Mouse (Mus musculus): ENCODE data around the gene Svep1. TPM values are rescaled to one million over a fixed set of nuclear protein-coding genes. Genes with fewer than 3 reads are reported as not detected.

The Svep1 gene
- polyA plus RNA-seq, 1 experiment from 2014 or later, result 4.5 TPM

GRCm38 (mm10) chr4:58064721-58065120, 141.9 kb downstream of the Svep1 start:
- H3K36me3 ChIP-seq, result no peaks in the 10 kb centered on the region
- H3K27ac ChIP-seq, result no peak overlapping the region
- no peaks in the 10 kb centered on the region for H3K4me1 ChIP-seq
- no peak overlapping the region for H3K9ac ChIP-seq
- ATAC-seq (ENCODE audit: low FRiP score), result no peak
- H3K27me3 ChIP-seq, result no peaks in the 10 kb centered on the region
- H3K4me2 ChIP-seq (replicated peaks), result no peak overlapping the region
- H3K9me3 ChIP-seq (replicated peaks), result no peaks in the 10 kb centered on the region
- no peak overlapping the region for H3K4me3 ChIP-seq
- WGBS, result 78% methylated on average over 2 of the region's 2 CpGs

- WGBS, result 84% methylated on average over 1 of the region's 1 CpGs
- no peaks in the 10 kb centered on the region for H3K27me3 ChIP-seq
- no peak for ATAC-seq (ENCODE audit: low FRiP score)
- H3K9me3 ChIP-seq (replicated peaks), result no peaks in the 10 kb centered on the region
- no peak overlapping the region for H3K4me2 ChIP-seq (replicated peaks)
- H3K27ac ChIP-seq, result no peak overlapping the region
- H3K9ac ChIP-seq, result no peak overlapping the region
- H3K4me1 ChIP-seq, result no peaks in the 10 kb centered on the region
- H3K4me3 ChIP-seq, result no peak overlapping the region
- H3K36me3 ChIP-seq, result no peaks in the 10 kb centered on the region
Measured at GRCm38 (mm10) chr4:58062933-58063332, 143.7 kb downstream of the Svep1 start.

- H3K4me1 ChIP-seq, result no peaks in the 10 kb centered on the region
- no peak overlapping the region for H3K9ac ChIP-seq
- no peaks in the 10 kb centered on the region for H3K9me3 ChIP-seq (replicated peaks)
- no peak overlapping the region for H3K27ac ChIP-seq
- no peak overlapping the region for H3K4me3 ChIP-seq
- no peaks in the 10 kb centered on the region for H3K27me3 ChIP-seq
- no peaks in the 10 kb centered on the region for H3K36me3 ChIP-seq
- ATAC-seq (ENCODE audit: low FRiP score), result no peak
- no peak overlapping the region for H3K4me2 ChIP-seq (replicated peaks)
Measured at GRCm38 (mm10) chr4:58055653-58056052, 151.0 kb downstream of the Svep1 start.

GRCm38 (mm10) chr4:58054441-58054840, 152.2 kb downstream of the Svep1 start:
- Histone ChIP-seq H3K9ac (no peak overlapping the region), H3K4me3 (no peak overlapping the region), H3K27ac (no peak overlapping the region), H3K4me1 (no peaks in the 10 kb centered on the region), H3K36me3 (no peaks in the 10 kb centered on the region), H3K4me2 (replicated peaks) (no peak overlapping the region), H3K27me3 (no peaks in the 10 kb centered on the region), H3K9me3 (replicated peaks) (no peaks in the 10 kb centered on the region)
- ATAC-seq (ENCODE audit: low FRiP score), result no peak
- WGBS, result 69% methylated on average over 5 of the region's 5 CpGs

- Histone ChIP-seq H3K9ac (no peak overlapping the region), H3K27me3 (no peaks in the 10 kb centered on the region), H3K36me3 (no peaks in the 10 kb centered on the region), H3K4me2 (replicated peaks) (no peak overlapping the region), H3K27ac (no peak overlapping the region), H3K4me3 (no peak overlapping the region), H3K4me1 (no peaks in the 10 kb centered on the region), H3K9me3 (replicated peaks) (no peaks in the 10 kb centered on the region)
- no peak for ATAC-seq (ENCODE audit: low FRiP score)
- 87% methylated on average over 8 of the region's 8 CpGs for WGBS
Measured at GRCm38 (mm10) chr4:58050746-58051145, 155.9 kb downstream of the Svep1 start.

- Histone ChIP-seq H3K4me1 (no peaks in the 10 kb centered on the region), H3K9ac (no peak overlapping the region), H3K27me3 (no peaks in the 10 kb centered on the region), H3K4me2 (replicated peaks) (no peak overlapping the region), H3K27ac (no peak overlapping the region), H3K36me3 (no peaks in the 10 kb centered on the region), H3K4me3 (no peak overlapping the region), H3K9me3 (replicated peaks) (no peaks in the 10 kb centered on the region)
- no peak for ATAC-seq (ENCODE audit: low FRiP score)
- 84% methylated on average over 8 of the region's 8 CpGs for WGBS
Measured at GRCm38 (mm10) chr4:58050276-58050675, 156.4 kb downstream of the Svep1 start.

- no peak overlapping the region for H3K4me2 ChIP-seq (replicated peaks)
- H3K27me3 ChIP-seq, result no peaks in the 10 kb centered on the region
- no peaks in the 10 kb centered on the region for H3K4me1 ChIP-seq
- no peaks in the 10 kb centered on the region for H3K36me3 ChIP-seq
- 90% methylated on average over 6 of the region's 6 CpGs for whole genome bisulfite sequencing
- no peak overlapping the region for H3K4me3 ChIP-seq
- no peak overlapping the region for H3K27ac ChIP-seq
- no peaks in the 10 kb centered on the region for H3K9me3 ChIP-seq (replicated peaks)
- no peak overlapping the region for H3K9ac ChIP-seq
- ATAC-seq (ENCODE audit: low FRiP score), result no peak
Measured at GRCm38 (mm10) chr4:58044833-58045232, 161.8 kb downstream of the Svep1 start.

- no peaks in the 10 kb centered on the region for H3K36me3 ChIP-seq
- no peaks in the 10 kb centered on the region for H3K9me3 ChIP-seq (replicated peaks)
- H3K9ac ChIP-seq, result no peak overlapping the region
- WGBS, result 95% methylated on average over 3 of the region's 3 CpGs
- H3K4me1 ChIP-seq, result no peaks in the 10 kb centered on the region
- ATAC-seq (ENCODE audit: low FRiP score), result no peak
- no peaks in the 10 kb centered on the region for H3K27me3 ChIP-seq
- no peak overlapping the region for H3K4me3 ChIP-seq
- no peak overlapping the region for H3K27ac ChIP-seq
- H3K4me2 ChIP-seq (replicated peaks), result no peak overlapping the region
Measured at GRCm38 (mm10) chr4:58044356-58044755, 162.3 kb downstream of the Svep1 start.

GRCm38 (mm10) chr4:58040093-58040492, 166.6 kb downstream of the Svep1 start:
- H3K36me3 ChIP-seq, result no peaks in the 10 kb centered on the region
- H3K4me1 ChIP-seq, result no peaks in the 10 kb centered on the region
- no peak overlapping the region for H3K4me2 ChIP-seq (replicated peaks)
- H3K9ac ChIP-seq, result no peak overlapping the region
- H3K4me3 ChIP-seq, result no peak overlapping the region
- H3K27me3 ChIP-seq, result no peaks in the 10 kb centered on the region
- no peak for ATAC-seq (ENCODE audit: low FRiP score)
- H3K9me3 ChIP-seq (replicated peaks), result no peaks in the 10 kb centered on the region
- no peak overlapping the region for H3K27ac ChIP-seq
- 80% methylated on average over 2 of the region's 2 CpGs for WGBS

GRCm38 (mm10) chr4:58037096-58037705, 169.5 kb downstream of the Svep1 start:
- Histone ChIP-seq H3K4me3 (no peak overlapping the region), H3K36me3 (no peaks in the 10 kb centered on the region), H3K27me3 (no peaks in the 10 kb centered on the region), H3K9me3 (replicated peaks) (no peaks in the 10 kb centered on the region), H3K27ac (no peak overlapping the region), H3K4me2 (replicated peaks) (no peak overlapping the region), H3K9ac (no peak overlapping the region), H3K4me1 (no peaks in the 10 kb centered on the region; the same call in 1 of the 2 replicates)
- ATAC-seq (ENCODE audit: low FRiP score), result no peak
- 83% methylated on average over 6 of the region's 6 CpGs for WGBS

- Histone ChIP-seq H3K4me3 (no peak overlapping the region), H3K4me1 (no peaks in the 10 kb centered on the region; the same call in 1 of the 2 replicates), H3K9ac (no peak overlapping the region), H3K27me3 (no peaks in the 10 kb centered on the region), H3K9me3 (replicated peaks) (no peaks in the 10 kb centered on the region), H3K4me2 (replicated peaks) (peak overlapping the region; percentile 7; the same call in 1 of the 2 replicates), H3K36me3 (no peaks in the 10 kb centered on the region), H3K27ac (no peak overlapping the region)
- ATAC-seq (ENCODE audit: low FRiP score), result no peak
- WGBS, result 54% methylated on average over 13 of the region's 13 CpGs
Measured at GRCm38 (mm10) chr4:58034663-58035062, 172.0 kb downstream of the Svep1 start.

GRCm38 (mm10) chr4:58032714-58033113, 173.9 kb downstream of the Svep1 start:
- WGBS, result 80% methylated on average over 1 of the region's 1 CpGs
- H3K4me3 ChIP-seq, result no peak overlapping the region
- H3K9ac ChIP-seq, result no peak overlapping the region
- H3K9me3 ChIP-seq (replicated peaks), result no peaks in the 10 kb centered on the region
- H3K36me3 ChIP-seq, result no peaks in the 10 kb centered on the region
- no peaks in the 10 kb centered on the region; the same call in 1 of the 2 replicates for H3K4me1 ChIP-seq
- no peak overlapping the region for H3K4me2 ChIP-seq (replicated peaks)
- H3K27me3 ChIP-seq, result no peaks in the 10 kb centered on the region
- no peak for ATAC-seq (ENCODE audit: low FRiP score)
- H3K27ac ChIP-seq, result no peak overlapping the region

GRCm38 (mm10) chr4:58009024-58009423, 197.6 kb downstream of the Svep1 start, which contains the start of gene Txndc8:
Txndc8 (minus strand) TSS chr4:58009124.
- no peak within 1 kb of the TSS for H3K9ac ChIP-seq
- H3K27ac ChIP-seq, result no peak within 1 kb of the TSS
- no peak for ATAC-seq (ENCODE audit: low FRiP score)
- no peaks in the 10 kb centered on the region for H3K9me3 ChIP-seq (replicated peaks)
- H3K4me2 ChIP-seq (replicated peaks), result no peak within 1 kb of the TSS
- H3K27me3 ChIP-seq, result no peaks in the 10 kb centered on the region
- 92% methylated on average over 5 of the region's 5 CpGs for WGBS
- no peak within 1 kb of the TSS for H3K4me3 ChIP-seq
- H3K36me3 ChIP-seq, result no peaks in the 10 kb centered on the region
- H3K4me1 ChIP-seq, result no peaks in the 10 kb centered on the region
